Mouse (Mus musculus) E14TG2a.4 (cell line): ENCODE data around the gene Mrm2.

Experiments used
- H3K27me3 ChIP-seq: 2 replicates; pipeline ENCODE4 v1.6.1; 2014; ENCODE audit warnings: low read length, control low read depth; ENCODE audit not compliant: insufficient read depth
- H3K36me3 ChIP-seq: 2 replicates; pipeline ENCODE4 v1.6.1; 2014; ENCODE audit warnings: low read length, control low read depth; ENCODE audit not compliant: insufficient read depth
- H3K4me1 ChIP-seq: replicated peaks from 2 replicates; pipeline ENCODE4 v1.6.1; 2014; ENCODE audit warnings: low read depth, low read length, control low read depth
- H3K4me3 ChIP-seq: replicated peaks from 2 replicates; pipeline ENCODE4 v1.5.1; 2014; ENCODE audit warnings: mild to moderate bottlenecking, low read length
- H3K9me3 ChIP-seq: 2 replicates; pipeline ENCODE4 v1.6.1; 2014; ENCODE audit warnings: low read length, control low read depth
- CTCF ChIP-seq: conservative IDR thresholded peaks from 2 replicates; pipeline ENCODE4 v1.5.1; 2014; ENCODE audit warnings: low read length
- NANOG ChIP-seq: IDR thresholded peaks from 2 replicates; pipeline ENCODE4 v1.6.1; 2014; ENCODE audit warnings: borderline replicate concordance, low read length, mixed read lengths
- POU5F1 ChIP-seq: IDR thresholded peaks from 2 replicates; pipeline ENCODE4 v1.6.1; 2014; ENCODE audit warnings: low read length, borderline replicate concordance

Mrm2 gene

GRCm38 (mm10) chr5:140298291-140298690 is 33.4 kb downstream of the Mrm2 start:
- Histone ChIP-seq H3K27me3 (no peaks in the 10 kb centered on the region), H3K4me3 (no peak overlapping the region), H3K9me3 (no peaks in the 10 kb centered on the region), H3K36me3 (peaks cover 84% of the 10 kb centered on the region), H3K4me1 (peaks cover 10% of the 10 kb centered on the region; the same call in 1 of the 2 replicates)
- no peak for TF ChIP-seq CTCF
- TF ChIP-seq POU5F1, result no peak
- no peak for TF ChIP-seq NANOG

- Histone ChIP-seq H3K27me3 (no peaks in the 10 kb centered on the region), H3K9me3 (no peaks in the 10 kb centered on the region), H3K4me3 (no peak overlapping the region), H3K36me3 (peaks cover 87% of the 10 kb centered on the region), H3K4me1 (peaks cover 10% of the 10 kb centered on the region; the same call in 1 of the 2 replicates)
- TF ChIP-seq NANOG, result no peak
- peak; percentile 33 for TF ChIP-seq CTCF
Observed at GRCm38 (mm10) chr5:140292152-140292551, 39.5 kb downstream of the Mrm2 start.

GRCm38 (mm10) chr5:140289161-140289560 is 42.5 kb downstream of the Mrm2 start:
- Histone ChIP-seq H3K4me1 (peaks cover 15% of the 10 kb centered on the region), H3K9me3 (no peaks in the 10 kb centered on the region), H3K27me3 (no peaks in the 10 kb centered on the region), H3K4me3 (no peak overlapping the region), H3K36me3 (peaks cover 87% of the 10 kb centered on the region)
- TF ChIP-seq NANOG (no peak), POU5F1 (no peak), CTCF (no peak)

DNA sequence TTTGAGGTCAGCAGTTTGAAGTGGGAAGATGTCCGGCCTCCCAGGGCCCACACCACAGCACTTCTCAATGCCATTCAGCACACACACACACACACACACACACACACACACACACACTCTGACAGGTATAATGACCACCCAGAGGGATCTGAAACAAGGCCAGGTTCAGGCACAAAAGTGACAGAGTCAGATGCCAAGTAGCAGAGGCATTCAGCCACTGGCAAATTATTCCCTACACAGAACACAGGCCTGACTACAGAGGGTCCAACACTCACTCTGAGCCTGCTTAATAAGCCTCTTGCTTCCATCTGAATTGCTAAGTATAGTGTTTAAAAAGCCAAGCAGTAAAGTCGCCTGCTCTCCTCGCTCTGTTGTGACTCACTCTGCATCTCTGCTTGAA is 43.4 kb downstream of the Mrm2 start:
- Histone ChIP-seq H3K27me3 (no peaks in the 10 kb centered on the region), H3K4me1 (peaks cover 20% of the 10 kb centered on the region), H3K9me3 (no peaks in the 10 kb centered on the region), H3K36me3 (peaks cover 87% of the 10 kb centered on the region), H3K4me3 (no peak overlapping the region)
- TF ChIP-seq CTCF (no peak), NANOG (no peak), POU5F1 (no peak)

- no peaks in the 10 kb centered on the region for H3K27me3 ChIP-seq
- peaks cover 73% of the 10 kb centered on the region for H3K36me3 ChIP-seq
- no peaks in the 10 kb centered on the region for H3K9me3 ChIP-seq
- TF ChIP-seq POU5F1, result no peak
- no peak for TF ChIP-seq NANOG
- no peak for TF ChIP-seq CTCF
- no peak overlapping the region for H3K4me3 ChIP-seq
- H3K4me1 ChIP-seq, result peaks cover 50% of the 10 kb centered on the region
Observed at GRCm38 (mm10) chr5:140284761-140285160, 46.9 kb downstream of the Mrm2 start.

GRCm38 (mm10) chr5:140284011-140284410 is 47.7 kb downstream of the Mrm2 start:
- Histone ChIP-seq H3K4me3 (no peak overlapping the region), H3K27me3 (no peaks in the 10 kb centered on the region), H3K36me3 (peaks cover 73% of the 10 kb centered on the region), H3K9me3 (no peaks in the 10 kb centered on the region), H3K4me1 (peaks cover 50% of the 10 kb centered on the region)
- no peak for TF ChIP-seq NANOG
- TF ChIP-seq POU5F1, result no peak
- no peak for TF ChIP-seq CTCF

- H3K4me1 ChIP-seq, result peaks cover 50% of the 10 kb centered on the region
- H3K27me3 ChIP-seq, result no peaks in the 10 kb centered on the region
- no peak for TF ChIP-seq CTCF
- TF ChIP-seq NANOG, result no peak
- no peak for TF ChIP-seq POU5F1
- no peaks in the 10 kb centered on the region for H3K9me3 ChIP-seq
- H3K36me3 ChIP-seq, result peaks cover 73% of the 10 kb centered on the region
- no peak overlapping the region for H3K4me3 ChIP-seq
Observed at GRCm38 (mm10) chr5:140282900-140283299, 48.8 kb downstream of the Mrm2 start.

DNA sequence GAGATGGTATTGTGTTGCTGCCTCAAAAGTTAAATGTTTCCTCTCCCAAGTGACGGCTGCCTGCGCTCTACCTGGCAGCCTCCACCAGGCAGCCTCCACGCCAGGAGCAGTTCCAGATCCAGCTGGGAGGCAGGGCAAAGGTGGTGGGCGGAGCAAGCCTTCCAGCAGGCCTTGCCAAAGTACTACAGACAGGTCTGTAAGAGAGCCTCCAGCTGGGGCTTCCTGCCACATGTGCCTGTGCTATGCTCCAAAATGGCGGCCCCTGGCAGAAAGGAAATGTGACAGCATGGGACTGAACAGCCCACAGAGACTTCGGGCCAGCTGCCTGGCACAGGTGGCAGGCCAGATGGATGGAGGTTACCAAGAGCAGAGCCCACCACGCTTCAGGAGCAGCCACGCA is 49.3 kb downstream of the Mrm2 start:
- Histone ChIP-seq H3K4me3 (peak overlapping the region; percentile 67), H3K27me3 (no peaks in the 10 kb centered on the region), H3K4me1 (peaks cover 50% of the 10 kb centered on the region), H3K9me3 (no peaks in the 10 kb centered on the region), H3K36me3 (peaks cover 73% of the 10 kb centered on the region)
- no peak for TF ChIP-seq POU5F1
- TF ChIP-seq NANOG, result no peak
- TF ChIP-seq CTCF, result no peak

- peaks cover 73% of the 10 kb centered on the region for H3K36me3 ChIP-seq
- H3K4me3 ChIP-seq, result no peak overlapping the region
- no peaks in the 10 kb centered on the region for H3K27me3 ChIP-seq
- H3K4me1 ChIP-seq, result peaks cover 45% of the 10 kb centered on the region
- H3K9me3 ChIP-seq, result no peaks in the 10 kb centered on the region
- TF ChIP-seq CTCF (no peak), NANOG (no peak), POU5F1 (no peak)
Observed at GRCm38 (mm10) chr5:140280205-140280604, 51.5 kb downstream of the Mrm2 start.
